Mouse (Mus musculus) kidney, adult 2 months (tissue): Measurements from ENCODE around the gene Phf24. TPM values are rescaled to one million over a fixed set of nuclear protein-coding genes. Genes with fewer than 3 reads are reported as not detected.

Experiments used
- DNase-seq: peaks from one replicate; pipeline ENCODE4 v3.0.0; 2021
- H3K27ac ChIP-seq: fragments of 200-500 bp; 2 replicates; pipeline ENCODE4 v1.5.1; 2012; ENCODE audit warnings: low read depth, low read length, control low read depth, inconsistent platforms; ENCODE audit not compliant: insufficient read depth
- H3K27me3 ChIP-seq: fragments of 200-500 bp; replicated peaks from 2 replicates; pipeline ENCODE4 v1.6.1; 2012; ENCODE audit warnings: mild to moderate bottlenecking, moderate library complexity, low read length, inconsistent platforms; ENCODE audit not compliant: control insufficient read depth, insufficient read depth
- H3K36me3 ChIP-seq: fragments of 200-500 bp; 2 replicates; pipeline ENCODE4 v1.6.1; 2012; ENCODE audit warnings: mild to moderate bottlenecking, moderate library complexity, low read length, inconsistent platforms; ENCODE audit not compliant: control insufficient read depth, insufficient read depth
- H3K4me1 ChIP-seq: fragments of 200-500 bp; 2 replicates; pipeline ENCODE4 v1.6.1; 2011; ENCODE audit warnings: low read length; ENCODE audit not compliant: control insufficient read depth, insufficient read depth
- H3K4me3 ChIP-seq: fragments of 200-500 bp; 2 replicates; pipeline ENCODE4 v1.5.1; 2011; ENCODE audit warnings: mild to moderate bottlenecking, low read depth, low read length, control low read depth; ENCODE audit not compliant: insufficient read depth
- CTCF ChIP-seq: fragments of 200-500 bp; conservative IDR thresholded peaks from 2 replicates; pipeline ENCODE4 v1.5.1; 2011; ENCODE audit warnings: low read depth, mild to moderate bottlenecking, control low read depth, low read length, moderate library complexity, mixed read lengths; ENCODE audit not compliant: insufficient read depth, insufficient read length
- POLR2A ChIP-seq: fragments of 200-500 bp; IDR thresholded peaks from one replicate; pipeline ENCODE4 v1.6.1; 2011; ENCODE audit warnings: low read depth, low read length, control low read depth
- WGBS: fragments of 180-500 bp; shearing (Covaris S2); methylation state at CpG from one replicate; pipeline ENCODE4 v1.1.7; 2018; 5-methylcytosine and 5-hydroxymethylcytosine counted together
- polyA plus RNA-seq: library from polyadenylated mRNA; depleted of rRNA; stranded (reverse); fragments of >200 nt; gene quantifications from 2 replicates; pipeline ENCODE4 v1.2.3, GENCODE M21; 2012

Gene Phf24
- polyA plus RNA-seq, 1 experiment = 1.1 TPM

GRCm38 (mm10) chr4:42904966-42905365 is 11.5 kb upstream of the Phf24 start:
- H3K27me3 ChIP-seq = no peaks in the 10 kb centered on the region; the same call in 1 of the 2 replicates
- H3K36me3 ChIP-seq = no peaks in the 10 kb centered on the region
- H3K4me1 ChIP-seq = no peaks in the 10 kb centered on the region
- no peak overlapping the region for H3K4me3 ChIP-seq
- H3K27ac ChIP-seq = no peak overlapping the region
- TF ChIP-seq CTCF (no peak), POLR2A (no peak)
- 85% methylated on average over 6 of the region's 6 CpGs for WGBS
- no peak for DNase-seq

DNA sequence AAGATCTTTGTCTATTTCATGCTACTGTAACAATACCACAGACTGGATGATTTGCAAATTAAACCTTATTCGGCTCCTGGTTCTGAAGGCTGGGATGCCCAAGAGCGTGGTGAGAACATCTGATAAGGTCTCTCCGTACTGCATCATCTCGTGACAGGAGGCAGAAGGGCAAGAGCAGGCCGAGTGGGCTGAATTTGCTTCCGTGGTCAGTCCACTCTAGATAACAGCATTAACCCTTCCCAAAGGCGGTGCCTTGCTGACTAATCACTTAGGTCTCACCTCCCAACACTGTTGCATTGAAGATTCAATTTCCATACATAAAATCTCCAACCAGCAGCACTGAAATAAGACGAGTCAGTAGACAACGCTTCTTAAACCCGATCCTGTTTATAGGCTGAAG is 3.1 kb upstream of the Phf24 start:
- Histone ChIP-seq H3K36me3 (no peaks in the 10 kb centered on the region), H3K27ac (no peak overlapping the region), H3K4me3 (no peak overlapping the region), H3K4me1 (no peaks in the 10 kb centered on the region), H3K27me3 (no peaks in the 10 kb centered on the region; the same call in 1 of the 2 replicates)
- TF ChIP-seq CTCF = no peak
- no peak for TF ChIP-seq POLR2A
- no peak for DNase-seq
- WGBS = 51% methylated on average over 10 of the region's 10 CpGs

DNA sequence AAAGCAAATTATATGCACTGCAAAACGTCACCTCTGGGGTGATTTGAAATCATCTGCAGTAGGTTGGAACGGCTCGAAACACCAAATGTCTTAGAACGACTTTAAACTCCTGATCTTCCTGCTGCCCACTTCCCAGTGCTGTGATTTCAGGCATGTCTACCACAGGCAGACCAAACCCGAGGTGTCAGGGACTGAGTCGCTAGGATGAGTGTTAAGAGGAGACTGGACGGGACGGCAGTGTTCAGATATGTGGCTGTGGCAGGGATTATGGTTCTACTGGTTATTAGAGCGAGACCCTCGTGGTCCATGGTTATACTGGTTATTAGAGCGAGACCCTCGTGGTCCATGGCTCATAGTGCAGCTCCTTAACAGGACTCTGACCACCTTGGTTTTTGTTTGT is 1.1 kb upstream of the Phf24 start:
- no peak for DNase-seq
- no peaks in the 10 kb centered on the region for H3K36me3 ChIP-seq
- no peak overlapping the region for H3K4me3 ChIP-seq
- no peaks in the 10 kb centered on the region for H3K4me1 ChIP-seq
- WGBS = 73% methylated on average over 12 of the region's 12 CpGs
- H3K27me3 ChIP-seq = no peaks in the 10 kb centered on the region; the same call in 1 of the 2 replicates
- TF ChIP-seq POLR2A (no peak), CTCF (no peak)
- H3K27ac ChIP-seq = no peak overlapping the region

GRCm38 (mm10) chr4:42915966-42916365 is 494 bp upstream of the Phf24 start:
- no peaks in the 10 kb centered on the region; the same call in 1 of the 2 replicates for H3K27me3 ChIP-seq
- no peak overlapping the region for H3K27ac ChIP-seq
- no peaks in the 10 kb centered on the region for H3K4me1 ChIP-seq
- TF ChIP-seq CTCF (no peak), POLR2A (no peak)
- DNase-seq = no peak
- no peaks in the 10 kb centered on the region for H3K36me3 ChIP-seq
- 93% methylated on average over 1 of the region's 1 CpGs for WGBS
- no peak overlapping the region for H3K4me3 ChIP-seq

DNA sequence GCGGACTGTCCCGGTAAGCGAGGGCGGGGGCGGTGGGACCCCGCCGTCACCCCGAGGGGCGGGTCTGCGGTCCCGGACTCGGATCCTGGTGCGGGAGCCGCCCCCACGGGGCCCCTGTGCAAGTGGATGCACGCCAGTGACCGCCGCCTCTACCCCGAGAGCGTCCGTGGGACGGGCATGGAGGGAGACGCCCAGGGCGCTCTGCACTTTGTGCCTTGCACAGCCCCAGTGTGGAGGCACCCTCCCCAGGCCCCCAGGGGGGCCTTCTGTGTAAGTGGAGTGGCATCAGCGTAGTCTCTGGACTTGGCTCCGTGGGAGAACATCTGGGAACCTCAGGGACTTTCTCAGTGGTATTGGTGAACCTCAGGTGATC is 928 bp downstream of the Phf24 start:
- H3K4me3 ChIP-seq = peak overlapping the region; percentile 34; the same call in 1 of the 2 replicates
- no peaks in the 10 kb centered on the region for H3K4me1 ChIP-seq
- no peak for TF ChIP-seq CTCF
- 4% methylated on average over 26 of the region's 26 CpGs for WGBS
- H3K36me3 ChIP-seq = no peaks in the 10 kb centered on the region
- DNase-seq = no peak
- H3K27me3 ChIP-seq = no peaks in the 10 kb centered on the region
- H3K27ac ChIP-seq = no peak overlapping the region

GRCm38 (mm10) chr4:42920726-42921125 is 4.3 kb downstream of the Phf24 start:
- Histone ChIP-seq H3K36me3 (no peaks in the 10 kb centered on the region), H3K4me3 (no peak overlapping the region), H3K27me3 (no peaks in the 10 kb centered on the region), H3K4me1 (no peaks in the 10 kb centered on the region), H3K27ac (no peak overlapping the region)
- DNase-seq = no peak
- 77% methylated on average over 9 of the region's 9 CpGs for WGBS
- no peak for TF ChIP-seq POLR2A
- no peak for TF ChIP-seq CTCF

DNA sequence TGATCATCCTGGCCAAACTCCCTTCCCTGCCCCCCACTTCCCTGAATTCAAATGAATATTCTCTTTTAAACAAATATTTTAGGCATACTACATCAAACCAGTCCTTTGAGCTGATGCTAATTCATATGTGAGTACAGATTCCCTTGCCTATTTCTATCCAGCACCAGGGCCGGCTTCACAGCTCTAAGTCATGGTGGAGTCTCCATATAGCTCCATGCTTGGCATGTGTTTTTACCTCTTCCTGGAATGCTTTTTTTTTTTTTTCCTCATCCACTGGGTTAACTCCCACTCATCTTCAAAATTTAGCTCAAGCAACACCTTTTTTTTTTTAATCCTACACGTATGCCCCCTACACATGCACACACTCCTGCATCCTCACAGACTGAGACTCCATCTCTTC is 5.1 kb downstream of the Phf24 start:
- Histone ChIP-seq H3K4me3 (no peak overlapping the region), H3K27me3 (no peaks in the 10 kb centered on the region), H3K27ac (no peak overlapping the region), H3K4me1 (no peaks in the 10 kb centered on the region), H3K36me3 (no peaks in the 10 kb centered on the region)
- WGBS = 78% methylated on average over 2 of the region's 2 CpGs
- TF ChIP-seq CTCF = no peak
- no peak for TF ChIP-seq POLR2A
- no peak for DNase-seq

DNA sequence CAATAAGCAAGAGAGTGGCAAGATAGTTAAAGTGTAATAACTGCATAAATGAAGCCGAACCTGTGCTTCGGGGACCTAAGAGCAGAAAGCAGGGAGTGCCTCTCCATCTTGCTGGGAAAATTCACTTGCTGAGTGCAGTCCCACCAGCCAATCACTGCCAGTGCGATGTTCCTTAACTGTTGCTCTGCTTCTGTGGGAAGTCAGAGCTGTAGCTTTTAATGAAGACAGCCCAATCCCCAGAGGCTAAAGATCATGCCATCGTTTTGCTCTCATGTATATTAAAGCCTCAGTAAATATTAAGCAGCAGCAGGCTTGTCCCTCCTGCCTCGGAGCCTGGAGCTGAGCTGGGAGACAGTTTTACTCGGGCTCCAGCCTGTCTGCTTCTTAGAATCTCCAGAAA is 5.6 kb downstream of the Phf24 start:
- no peak overlapping the region for H3K27ac ChIP-seq
- H3K4me3 ChIP-seq = no peak overlapping the region
- no peaks in the 10 kb centered on the region for H3K27me3 ChIP-seq
- TF ChIP-seq POLR2A = no peak
- TF ChIP-seq CTCF = no peak
- no peak for DNase-seq
- no peaks in the 10 kb centered on the region for H3K36me3 ChIP-seq
- no peaks in the 10 kb centered on the region for H3K4me1 ChIP-seq
- WGBS = 56% methylated on average over 6 of the region's 6 CpGs
